Mouse (Mus musculus) liver, embryonic 11.5 days (tissue): ENCODE results near the gene Samd4b. TPM values are rescaled to one million over a fixed set of nuclear protein-coding genes. Genes with fewer than 3 reads are reported as not detected.

Experiments
- ATAC-seq: fragments of 200-750 bp; cut with Nextera tagmentation; replicated peaks from 2 replicates; pipeline ENCODE4 v1.8.0; 2017; ENCODE audit warnings: moderate number of reproducible peaks, mild to moderate bottlenecking, moderate TSS enrichment, moderate library complexity; ENCODE audit not compliant: low FRiP score
- DNase-seq: peaks from one replicate; pipeline ENCODE4 v3.0.0-alpha.2; 2017; ENCODE audit warnings: low spot score
- H3K27ac ChIP-seq: fragments of 300-500 bp; sonication (generic); 2 replicates; pipeline ENCODE4 v1.5.1; 2014; ENCODE audit warnings: mild to moderate bottlenecking, low read depth, low read length, control low read depth
- H3K27me3 ChIP-seq: fragments of 300-500 bp; sonication (generic); replicated peaks from 2 replicates; pipeline ENCODE4 v1.6.1; 2014; ENCODE audit warnings: low read length, mixed read lengths; ENCODE audit not compliant: control insufficient read depth, insufficient read depth
- H3K36me3 ChIP-seq: fragments of 300-500 bp; sonication (generic); 2 replicates; pipeline ENCODE4 v1.6.1; 2014; ENCODE audit warnings: mild to moderate bottlenecking, low read length, moderate library complexity, mixed read lengths; ENCODE audit not compliant: control insufficient read depth, insufficient read depth
- H3K4me1 ChIP-seq: fragments of 300-500 bp; sonication (generic); replicated peaks from 2 replicates; pipeline ENCODE4 v1.6.1; 2014; ENCODE audit warnings: low read length, mixed read lengths; ENCODE audit not compliant: control insufficient read depth, insufficient read depth
- H3K4me2 ChIP-seq: fragments of 300-500 bp; sonication (generic); 2 replicates; pipeline ENCODE4 v1.6.1; 2014; ENCODE audit warnings: mild to moderate bottlenecking, control low read depth, moderate library complexity
- H3K4me3 ChIP-seq: fragments of 300-500 bp; sonication (generic); 2 replicates; pipeline ENCODE4 v1.5.1; 2014; ENCODE audit warnings: low read depth, low read length, control low read depth
- H3K9ac ChIP-seq: fragments of 300-500 bp; sonication (generic); 2 replicates; pipeline ENCODE4 v1.6.1; 2014; ENCODE audit warnings: low read depth, low read length, control low read depth
- H3K9me3 ChIP-seq: fragments of 300-500 bp; sonication (generic); 2 replicates; pipeline ENCODE4 v1.6.1; 2016; ENCODE audit warnings: low read length, inconsistent platforms, mixed read lengths; ENCODE audit not compliant: control insufficient read depth
- WGBS: fragments of 180-500 bp; shearing (Covaris S2); extraction: QIAGEN DNeasy Blood & Tissue Kit; methylation state at CpG from one replicate; pipeline ENCODE4 v1.1.7; 2014; 5-methylcytosine and 5-hydroxymethylcytosine counted together
- polyA plus RNA-seq: library from polyadenylated mRNA; unstranded; fragments of >200 nt; fragmentation: Nextera tagmentation; extraction: Ambion mirVana; gene quantifications from 2 replicates; pipeline ENCODE4 v1.2.1, GENCODE M21; 2014

Samd4b gene
- polyA plus RNA-seq, 1 experiment from 2014 or later: 18.6 TPM

DNA sequence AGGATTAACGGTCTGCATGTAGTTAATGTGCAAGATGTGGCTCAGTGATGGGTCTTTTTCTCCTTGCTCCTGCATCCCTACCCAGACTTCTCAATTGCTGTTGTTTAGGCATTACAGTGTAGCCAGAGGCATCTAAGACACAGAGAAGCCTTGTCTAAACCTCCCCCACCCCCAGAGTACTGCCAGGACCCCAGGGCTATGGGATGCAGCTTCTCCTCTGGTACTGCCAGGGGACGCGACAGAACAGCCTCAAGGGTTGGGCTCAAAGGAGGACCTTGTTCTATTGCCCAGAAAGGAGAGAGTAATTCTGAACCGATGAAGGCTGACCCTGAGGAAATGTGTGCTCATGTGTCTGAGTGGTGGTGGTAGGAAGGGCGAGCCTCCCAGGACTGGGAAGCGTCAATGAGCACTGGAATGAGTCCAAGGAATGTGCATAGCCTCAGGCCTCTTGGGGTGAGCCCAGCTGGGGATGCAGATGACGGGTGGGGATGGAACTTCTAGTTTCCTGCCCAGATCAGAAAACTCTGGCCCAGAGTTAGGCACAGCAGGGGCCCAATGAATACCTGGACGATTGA lies 179.8 kb downstream of the Samd4b start:
- Histone ChIP-seq H3K27ac (no peak overlapping the region), H3K4me1 (no peaks in the 10 kb centered on the region), H3K9me3 (no peaks in the 10 kb centered on the region), H3K4me3 (no peak overlapping the region), H3K27me3 (no peaks in the 10 kb centered on the region), H3K9ac (no peak overlapping the region), H3K36me3 (peaks cover 55% of the 10 kb centered on the region), H3K4me2 (no peak overlapping the region)
- ATAC-seq (no peak), DNase-seq (no peak)
- WGBS: 90% methylated on average over 8 of the region's 8 CpGs

DNA sequence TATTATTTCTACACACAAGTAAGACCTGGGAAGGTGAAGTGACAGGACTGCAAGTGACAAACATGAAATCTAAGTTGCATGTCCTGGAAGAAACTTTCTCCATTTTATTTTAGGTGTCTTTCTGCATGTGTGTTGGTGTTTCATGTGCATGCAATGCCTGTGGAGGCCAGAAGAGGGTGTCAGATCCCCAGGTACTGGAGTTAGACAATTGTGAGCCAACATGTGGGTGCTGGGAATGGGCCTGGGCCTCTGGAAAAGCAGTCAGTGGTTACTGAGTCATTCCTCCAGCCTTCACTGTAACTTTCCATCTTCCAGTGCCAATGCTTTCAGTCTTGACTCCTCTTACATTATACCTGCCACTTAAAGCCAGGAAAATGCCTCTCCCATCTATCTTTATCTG lies 180.6 kb downstream of the Samd4b start:
- Histone ChIP-seq H3K9ac (no peak overlapping the region), H3K4me2 (no peak overlapping the region), H3K36me3 (peaks cover 52% of the 10 kb centered on the region), H3K4me3 (no peak overlapping the region), H3K27me3 (no peaks in the 10 kb centered on the region), H3K9me3 (no peaks in the 10 kb centered on the region), H3K4me1 (no peaks in the 10 kb centered on the region), H3K27ac (no peak overlapping the region)
- DNase-seq: no peak
- ATAC-seq: no peak

DNA sequence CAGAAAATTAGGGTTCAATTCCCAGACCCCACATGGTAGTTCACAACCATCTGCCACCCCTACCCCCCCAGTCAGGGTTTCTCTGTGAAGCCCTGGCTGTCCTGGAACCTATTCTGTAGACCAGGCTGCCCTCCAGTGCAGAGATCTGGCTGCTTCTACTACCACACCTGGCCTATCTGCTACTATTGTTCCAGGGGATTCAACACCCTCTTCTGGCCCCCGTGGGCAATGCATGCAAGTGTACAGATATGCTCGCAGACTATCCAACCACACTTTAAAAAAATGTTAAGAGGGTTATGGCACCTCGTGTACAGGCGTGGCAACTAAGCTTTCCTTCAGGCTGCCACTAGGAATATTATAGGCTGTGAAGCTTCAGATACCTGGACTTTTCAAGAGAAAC lies 185.1 kb downstream of the Samd4b start:
- Histone ChIP-seq H3K9ac (no peak overlapping the region; the same call in 1 of the 2 replicates), H3K9me3 (no peaks in the 10 kb centered on the region), H3K4me1 (no peaks in the 10 kb centered on the region), H3K27me3 (no peaks in the 10 kb centered on the region), H3K36me3 (peaks cover 32% of the 10 kb centered on the region), H3K4me2 (no peak overlapping the region), H3K4me3 (no peak overlapping the region), H3K27ac (no peak overlapping the region)
- WGBS: 74% methylated on average over 4 of the region's 4 CpGs
- no peak for DNase-seq
- ATAC-seq: no peak; the same call in 1 of the 2 replicates

DNA sequence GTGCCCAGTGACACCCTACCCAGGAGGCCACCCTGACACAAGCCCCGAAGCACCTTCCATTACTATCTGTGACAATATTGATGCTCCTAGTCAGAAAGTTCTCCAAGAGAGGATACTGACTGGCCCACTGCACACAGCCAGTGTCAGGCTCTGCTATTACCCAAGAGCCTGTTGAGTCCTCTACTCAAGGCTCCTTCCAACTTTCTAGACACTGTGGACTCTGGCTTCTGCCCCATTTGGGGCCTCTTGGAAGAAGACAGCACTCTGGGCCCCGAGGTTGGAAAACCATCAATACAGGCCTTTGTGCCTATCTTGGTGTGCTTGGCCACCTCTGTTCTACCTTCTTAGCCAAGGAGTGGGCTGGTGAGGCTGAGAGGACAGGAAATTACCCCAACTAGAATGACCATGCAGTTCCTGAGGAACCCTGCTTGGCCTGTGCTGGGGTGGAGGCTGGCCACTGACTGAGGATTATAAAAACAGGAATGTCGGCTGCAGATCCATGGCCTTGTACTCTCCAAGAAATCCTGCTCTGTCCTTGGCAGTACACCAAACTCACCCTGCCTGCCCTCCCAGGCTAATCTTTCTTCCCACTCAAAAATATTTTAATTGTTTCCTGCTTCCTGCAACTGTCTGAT lies 187.0 kb downstream of the Samd4b start:
- Histone ChIP-seq H3K36me3 (peaks cover 38% of the 10 kb centered on the region), H3K27me3 (no peaks in the 10 kb centered on the region), H3K9ac (no peak overlapping the region), H3K4me1 (no peaks in the 10 kb centered on the region), H3K9me3 (no peaks in the 10 kb centered on the region), H3K4me3 (no peak overlapping the region), H3K27ac (no peak overlapping the region), H3K4me2 (no peak overlapping the region)
- 81% methylated on average over 3 of the region's 3 CpGs for WGBS
- DNase-seq (no peak), ATAC-seq (no peak)

GRCm38 (mm10) chr7:28401942-28402341 lies 196.0 kb downstream of the Samd4b start:
- DNase-seq: no peak
- WGBS: 72% methylated on average over 3 of the region's 3 CpGs
- Histone ChIP-seq H3K27me3 (no peaks in the 10 kb centered on the region), H3K4me3 (no peak overlapping the region), H3K4me1 (no peaks in the 10 kb centered on the region), H3K9me3 (no peaks in the 10 kb centered on the region), H3K9ac (no peak overlapping the region), H3K27ac (no peak overlapping the region), H3K4me2 (no peak overlapping the region), H3K36me3 (peaks cover 63% of the 10 kb centered on the region)
- ATAC-seq: no peak

- no peaks in the 10 kb centered on the region for H3K27me3 ChIP-seq
- no peaks in the 10 kb centered on the region for H3K9me3 ChIP-seq
- no peaks in the 10 kb centered on the region for H3K4me1 ChIP-seq
- no peak overlapping the region for H3K4me2 ChIP-seq
- no peak overlapping the region for H3K4me3 ChIP-seq
- no peak overlapping the region for H3K27ac ChIP-seq
- H3K36me3 ChIP-seq: peaks cover 63% of the 10 kb centered on the region
- 95% methylated on average over 1 of the region's 1 CpGs for WGBS
- ATAC-seq: no peak
- no peak for DNase-seq
- no peak overlapping the region for H3K9ac ChIP-seq
Observed at GRCm38 (mm10) chr7:28401030-28401429, 196.9 kb downstream of the Samd4b start.

DNA sequence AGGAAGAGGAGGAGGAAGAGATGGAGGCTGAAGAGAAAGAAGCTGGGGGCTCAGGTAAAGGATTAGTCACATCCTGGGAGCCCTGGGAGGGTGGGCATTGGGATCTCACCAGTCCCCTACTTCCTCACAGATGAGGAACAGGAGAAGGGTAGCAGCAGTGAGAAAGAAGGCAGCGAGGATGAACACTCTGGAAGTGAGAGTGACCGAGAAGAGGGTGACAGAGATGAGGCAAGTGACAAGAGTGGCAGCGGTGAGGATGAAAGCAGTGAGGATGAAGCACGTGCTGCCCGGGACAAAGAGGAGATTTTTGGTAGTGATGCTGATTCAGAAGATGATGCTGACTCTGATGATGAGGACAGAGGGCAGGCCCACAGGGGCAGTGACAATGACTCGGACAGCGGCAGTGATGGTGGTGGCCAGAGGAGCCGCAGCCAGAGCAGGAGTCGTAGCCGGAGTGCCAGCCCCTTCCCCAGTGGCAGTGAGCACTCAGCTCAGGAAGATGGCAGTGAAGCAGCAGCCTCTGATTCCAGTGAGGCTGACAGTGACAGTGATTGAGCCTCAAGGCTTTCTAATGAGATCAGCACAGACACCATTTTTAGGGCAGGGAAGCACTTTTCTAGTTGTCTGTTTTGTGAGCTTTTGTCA lies 199.1 kb downstream of the Samd4b start:
- Histone ChIP-seq H3K4me2 (no peak overlapping the region), H3K4me3 (no peak overlapping the region), H3K4me1 (peaks cover under 1% of the 10 kb centered on the region), H3K27me3 (no peaks in the 10 kb centered on the region), H3K9ac (no peak overlapping the region), H3K27ac (no peak overlapping the region), H3K36me3 (peaks cover 62% of the 10 kb centered on the region), H3K9me3 (no peaks in the 10 kb centered on the region)
- ATAC-seq (no peak), DNase-seq (no peak)
- WGBS: 88% methylated on average over 10 of the region's 10 CpGs

DNA sequence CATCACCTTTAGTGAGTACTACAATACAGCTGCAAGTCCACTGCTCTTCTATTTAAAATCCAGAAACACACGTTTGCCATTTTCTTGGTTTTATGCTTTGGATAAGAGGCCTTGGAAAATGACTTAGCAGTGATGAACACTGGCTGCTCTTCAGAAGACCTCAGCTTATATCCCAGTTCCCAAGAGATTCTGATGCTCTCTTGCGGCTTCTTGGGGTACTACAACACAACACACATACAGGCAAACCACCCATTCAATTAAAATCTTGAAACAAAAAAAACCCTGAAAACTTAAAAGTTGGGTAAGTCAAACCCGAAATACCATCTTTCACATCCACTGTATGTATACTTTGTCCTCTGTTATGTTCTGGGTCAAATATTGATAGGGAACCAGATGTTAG lies 199.9 kb downstream of the Samd4b start:
- H3K4me3 ChIP-seq: no peak overlapping the region
- no peak overlapping the region for H3K4me2 ChIP-seq
- H3K9me3 ChIP-seq: no peaks in the 10 kb centered on the region
- peaks cover 54% of the 10 kb centered on the region for H3K36me3 ChIP-seq
- no peak overlapping the region for H3K27ac ChIP-seq
- no peak for ATAC-seq
- DNase-seq: no peak
- no peaks in the 10 kb centered on the region for H3K27me3 ChIP-seq
- 66% methylated on average over 3 of the region's 3 CpGs for WGBS
- peaks cover 6% of the 10 kb centered on the region for H3K4me1 ChIP-seq
- no peak overlapping the region for H3K9ac ChIP-seq

GRCm38 (mm10) chr7:28395425-28395824 lies 202.5 kb downstream of the Samd4b start:
- Histone ChIP-seq H3K4me1 (peaks cover 9% of the 10 kb centered on the region), H3K27ac (no peak overlapping the region), H3K4me2 (no peak overlapping the region), H3K9ac (no peak overlapping the region), H3K27me3 (no peaks in the 10 kb centered on the region), H3K9me3 (no peaks in the 10 kb centered on the region), H3K36me3 (peaks cover 36% of the 10 kb centered on the region), H3K4me3 (no peak overlapping the region)
- DNase-seq (no peak), ATAC-seq (no peak)
- 92% methylated on average over 4 of the region's 4 CpGs for WGBS
